Mouse (Mus musculus) hindbrain, postnatal 0 days (tissue): ENCODE measurements around the gene Foxp1. TPM values are rescaled to one million over a fixed set of nuclear protein-coding genes. Genes with fewer than 3 reads are reported as not detected.

Experiments
- ATAC-seq: fragments of 200-750 bp; cut with Nextera tagmentation; 2 replicates; pipeline ENCODE4 v1.8.0; 2017; ENCODE audit warnings: mild to moderate bottlenecking, moderate TSS enrichment, moderate library complexity
- DNase-seq: peaks from one replicate; pipeline ENCODE4 v3.0.0-alpha.2; 2015; ENCODE audit warnings: low spot score
- H3K27ac ChIP-seq: fragments of 300-500 bp; sonication (generic); 2 replicates; pipeline ENCODE4 v1.5.1; 2014; ENCODE audit warnings: mild to moderate bottlenecking
- H3K27me3 ChIP-seq: fragments of 300-500 bp; sonication (generic); 2 replicates; pipeline ENCODE4 v1.6.1; 2014; ENCODE audit warnings: low read length, mixed read lengths; ENCODE audit not compliant: insufficient read depth
- H3K36me3 ChIP-seq: fragments of 300-500 bp; sonication (generic); 2 replicates; pipeline ENCODE4 v1.6.1; 2014; ENCODE audit warnings: low read length, mixed read lengths; ENCODE audit not compliant: insufficient read depth
- H3K4me1 ChIP-seq: fragments of 300-500 bp; sonication (generic); 2 replicates; pipeline ENCODE4 v1.6.1; 2014; ENCODE audit warnings: antibody characterized with exemption, low read length, mixed read lengths; ENCODE audit not compliant: insufficient read depth
- H3K4me2 ChIP-seq: fragments of 300-500 bp; sonication (generic); 2 replicates; pipeline ENCODE4 v1.6.1; 2014; ENCODE audit warnings: low read depth, mild to moderate bottlenecking, low read length, moderate library complexity, mixed read lengths
- H3K4me3 ChIP-seq: fragments of 300-500 bp; sonication (generic); 2 replicates; pipeline ENCODE4 v1.5.1; 2014; ENCODE audit warnings: low read length
- H3K9ac ChIP-seq: fragments of 300-500 bp; sonication (generic); replicated peaks from 2 replicates; pipeline ENCODE4 v1.6.1; 2014; ENCODE audit warnings: mild to moderate bottlenecking, low read length, moderate library complexity, mixed read lengths
- H3K9me3 ChIP-seq: fragments of 300-500 bp; sonication (generic); 2 replicates; pipeline ENCODE4 v1.6.1; 2016; ENCODE audit warnings: low read length, mixed read lengths
- CTCF ChIP-seq: IDR thresholded peaks from 2 replicates; pipeline ENCODE4 v1.5.1; 2016; ENCODE audit warnings: antibody characterized with exemption, control low read depth, low read depth
- WGBS: fragments of 180-500 bp; shearing (Covaris S2); extraction: QIAGEN DNeasy Blood & Tissue Kit; methylation state at CpG from one replicate; pipeline ENCODE4 v1.1.7; 2014; 5-methylcytosine and 5-hydroxymethylcytosine counted together
- polyA plus RNA-seq: library from polyadenylated mRNA; unstranded; fragments of >200 nt; fragmentation: Nextera tagmentation; extraction: Ambion mirVana; gene quantifications from 2 replicates; pipeline ENCODE4 v1.2.1, GENCODE M21; 2015
- total RNA-seq: library from RNA; depleted of rRNA; stranded (reverse); fragments of >200 nt; gene quantifications from 2 replicates; pipeline ENCODE4 v1.2.3, GENCODE M21; 2014

Gene Foxp1
- total and polyA plus RNA-seq, 2 experiments from 2014 or later, result 53.6 to 54.8 TPM

GRCm38 (mm10) chr6:99275381-99276296 is 246.9 kb downstream of the Foxp1 start:
- Histone ChIP-seq H3K27me3 (no peaks in the 10 kb centered on the region), H3K4me2 (no peak overlapping the region), H3K4me3 (no peak overlapping the region), H3K27ac (no peak overlapping the region), H3K36me3 (no peaks in the 10 kb centered on the region), H3K9me3 (no peaks in the 10 kb centered on the region), H3K9ac (no peak overlapping the region), H3K4me1 (0 out of 2 replicates have a peak, but pooled peaks cover 3% of the 10 kb centered on the region)
- DNase-seq (no peak), ATAC-seq (no peak)
- no peak for TF ChIP-seq CTCF
- 71% methylated on average over 21 of the region's 21 CpGs for WGBS

DNA sequence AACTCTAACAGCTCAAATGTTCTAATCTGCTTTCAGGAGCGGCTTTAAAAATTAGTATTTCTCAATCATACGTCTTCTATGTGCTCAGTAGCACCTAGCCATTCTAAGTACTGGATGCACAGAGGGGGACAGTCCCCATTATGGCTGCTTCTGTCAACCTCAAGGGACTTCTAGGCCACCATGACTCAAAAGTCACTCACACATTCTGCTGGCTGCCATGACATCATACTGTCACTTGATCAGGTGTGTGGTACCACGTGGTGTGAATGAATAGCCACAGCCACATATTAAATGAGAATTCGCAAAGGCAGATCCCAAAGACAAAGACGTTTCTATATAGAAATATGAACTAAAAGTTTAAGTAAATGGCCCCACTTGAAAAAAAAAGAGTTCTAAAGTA is 247.9 kb downstream of the Foxp1 start:
- Histone ChIP-seq H3K9me3 (no peaks in the 10 kb centered on the region), H3K36me3 (no peaks in the 10 kb centered on the region), H3K4me1 (0 out of 2 replicates have a peak, but pooled peaks cover 3% of the 10 kb centered on the region), H3K27me3 (no peaks in the 10 kb centered on the region), H3K9ac (no peak overlapping the region), H3K4me3 (no peak overlapping the region), H3K4me2 (no peak overlapping the region), H3K27ac (no peak overlapping the region)
- ATAC-seq, result no peak
- 93% methylated on average over 5 of the region's 5 CpGs for WGBS
- DNase-seq, result no peak
- TF ChIP-seq CTCF, result no peak

- no peaks in the 10 kb centered on the region for H3K9me3 ChIP-seq
- H3K27ac ChIP-seq, result no peak overlapping the region
- TF ChIP-seq CTCF, result no peak
- H3K4me3 ChIP-seq, result no peak overlapping the region
- H3K9ac ChIP-seq, result no peak overlapping the region
- no peaks in the 10 kb centered on the region for H3K27me3 ChIP-seq
- DNase-seq, result no peak
- no peak for ATAC-seq
- no peak overlapping the region for H3K4me2 ChIP-seq
- H3K4me1 ChIP-seq, result 0 out of 2 replicates have a peak, but pooled peaks cover 3% of the 10 kb centered on the region
- no peaks in the 10 kb centered on the region for H3K36me3 ChIP-seq
- 84% methylated on average over 6 of the region's 6 CpGs for WGBS
Measured at GRCm38 (mm10) chr6:99274222-99274621, 248.3 kb downstream of the Foxp1 start.

- Histone ChIP-seq H3K9ac (no peak overlapping the region), H3K4me1 (peaks cover 4% of the 10 kb centered on the region; the same call in 1 of the 2 replicates), H3K27me3 (no peaks in the 10 kb centered on the region), H3K27ac (no peak overlapping the region), H3K4me3 (no peak overlapping the region), H3K36me3 (no peaks in the 10 kb centered on the region), H3K9me3 (no peaks in the 10 kb centered on the region), H3K4me2 (no peak overlapping the region)
- DNase-seq (no peak), ATAC-seq (no peak)
- WGBS, result 80% methylated on average over 5 of the region's 5 CpGs
- no peak for TF ChIP-seq CTCF
Measured at GRCm38 (mm10) chr6:99273177-99273576, 249.3 kb downstream of the Foxp1 start.

DNA sequence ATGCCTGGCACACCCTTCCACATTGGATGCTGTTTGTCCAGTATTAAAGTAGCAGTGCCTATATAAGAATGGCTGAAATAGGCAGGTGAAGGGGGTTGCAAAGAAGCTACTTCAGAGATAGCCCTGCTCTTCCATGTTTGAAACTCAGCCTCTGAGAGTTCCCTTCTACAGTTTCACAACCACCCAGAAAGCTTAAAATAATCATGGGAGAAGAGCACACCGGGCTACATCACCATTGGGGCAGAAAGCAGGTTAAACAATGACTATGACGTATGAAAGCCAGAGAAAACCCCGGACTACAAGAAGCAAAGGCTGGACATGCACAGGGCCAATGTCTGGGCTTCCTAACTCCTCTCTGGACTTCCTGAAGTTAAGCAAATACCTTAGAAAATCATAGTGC is 250.3 kb downstream of the Foxp1 start:
- Histone ChIP-seq H3K9me3 (no peaks in the 10 kb centered on the region), H3K4me1 (peaks cover 6% of the 10 kb centered on the region; the same call in 1 of the 2 replicates), H3K36me3 (no peaks in the 10 kb centered on the region), H3K27ac (no peak overlapping the region), H3K4me2 (no peak overlapping the region), H3K4me3 (no peak overlapping the region), H3K9ac (no peak overlapping the region), H3K27me3 (no peaks in the 10 kb centered on the region)
- DNase-seq, result no peak
- 78% methylated on average over 3 of the region's 3 CpGs for WGBS
- no peak for ATAC-seq
- no peak for TF ChIP-seq CTCF

DNA sequence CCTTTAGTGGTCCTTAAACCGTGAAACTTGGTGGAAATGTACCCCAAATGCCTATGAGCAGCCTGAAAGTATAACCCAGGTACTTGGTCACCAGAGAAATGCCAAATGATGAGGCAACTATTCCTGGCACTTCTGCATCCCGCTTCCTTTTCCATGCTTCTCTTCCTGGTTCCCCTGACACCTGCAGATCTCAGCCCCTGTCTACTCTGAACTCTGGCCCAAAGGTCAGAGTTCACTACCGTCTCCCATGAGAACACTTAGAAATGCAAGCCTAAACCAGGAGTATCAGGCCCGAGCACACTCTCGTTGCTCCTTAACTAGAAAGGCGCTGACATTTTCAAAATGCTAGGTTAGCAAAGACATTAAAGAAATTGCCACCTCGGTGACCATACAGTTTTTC is 250.8 kb downstream of the Foxp1 start:
- no peaks in the 10 kb centered on the region for H3K36me3 ChIP-seq
- no peaks in the 10 kb centered on the region for H3K9me3 ChIP-seq
- H3K27ac ChIP-seq, result no peak overlapping the region
- ATAC-seq, result no peak
- no peaks in the 10 kb centered on the region for H3K27me3 ChIP-seq
- H3K4me2 ChIP-seq, result no peak overlapping the region
- WGBS, result 83% methylated on average over 7 of the region's 7 CpGs
- peaks cover 6% of the 10 kb centered on the region; the same call in 1 of the 2 replicates for H3K4me1 ChIP-seq
- no peak for TF ChIP-seq CTCF
- no peak for DNase-seq
- H3K4me3 ChIP-seq, result no peak overlapping the region
- no peak overlapping the region for H3K9ac ChIP-seq

GRCm38 (mm10) chr6:99269921-99270320 is 252.6 kb downstream of the Foxp1 start:
- no peak for ATAC-seq
- H3K9ac ChIP-seq, result no peak overlapping the region
- H3K27ac ChIP-seq, result no peak overlapping the region
- DNase-seq, result no peak
- TF ChIP-seq CTCF, result no peak
- H3K4me1 ChIP-seq, result peaks cover 6% of the 10 kb centered on the region
- no peak overlapping the region for H3K4me2 ChIP-seq
- H3K9me3 ChIP-seq, result no peaks in the 10 kb centered on the region
- 85% methylated on average over 6 of the region's 6 CpGs for WGBS
- H3K4me3 ChIP-seq, result no peak overlapping the region
- no peaks in the 10 kb centered on the region for H3K36me3 ChIP-seq
- H3K27me3 ChIP-seq, result no peaks in the 10 kb centered on the region
